Mouse (Mus musculus) megakaryocyte, embryonic 14.5 days (primary cell): ENCODE measurements at regions not wholly inside any gene's neighbourhood (a gene's known extent, or its start where the extent isn't known, plus 50 kb on each side); places are given as distances from the start of the nearest gene placed in this dataset.

Source experiments
- FLI1 ChIP-seq: IDR thresholded peaks from 2 replicates; pipeline ENCODE4 v1.6.1; 2012; ENCODE audit warnings: low read length, inconsistent platforms, mixed read lengths
- GATA1 ChIP-seq: IDR thresholded peaks from 3 replicates; pipeline ENCODE4 v1.6.1; 2012; ENCODE audit warnings: mixed read lengths, low read length, inconsistent platforms, borderline replicate concordance

GRCm38 (mm10) chr4:95310410-95310809 lies 246.9 kb upstream of the Fggy start:
- no peak for TF ChIP-seq GATA1
- TF ChIP-seq FLI1, result no peak
